Comparison of ENCODE assay signal across 21 mouse cellular contexts in the genomic region with DNA sequence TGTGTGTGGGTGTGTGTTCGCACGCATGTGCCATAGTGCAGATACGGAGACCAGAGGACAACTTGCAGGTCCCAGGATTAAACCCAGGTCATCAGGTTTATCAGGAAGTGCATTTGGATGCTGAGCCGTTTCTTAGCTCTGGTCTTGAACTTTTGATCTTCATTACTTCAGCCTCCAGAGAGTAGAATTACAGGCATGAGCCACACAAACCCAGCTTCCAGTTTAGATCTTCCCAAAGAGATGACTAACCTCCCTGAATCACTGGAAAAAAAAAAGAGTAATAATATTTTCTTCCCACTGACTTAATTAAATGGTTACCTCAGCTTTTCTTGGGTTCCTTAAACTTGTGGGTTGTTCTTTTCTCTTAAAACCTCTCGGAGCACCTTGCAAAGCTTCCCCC. TPM values are rescaled to one million over a fixed set of nuclear protein-coding genes. Genes with fewer than 3 reads are reported as not detected.
A peak's percentile ranks its signal among the peaks of the same experiment; 100 is the strongest.
DNase-seq lines count a peak whose midpoint lies in the region; ATAC-seq lines count a peak whose summit lies in the region.
"Had no signal": no experiment of that assay in that cellular context is flagged by ENCODE, and none has a peak within 500 bp of the region (broad histone marks: within the 10 kb centered on the region; RNA-seq: fewer than 3 reads in every experiment).

No protein-coding gene starts in this region.

- H3K27ac ChIP-seq in forebrain, embryonic 15.5 days (replicated peaks), result no peak overlapping the region

- H3K36me3 ChIP-seq in forebrain, embryonic 15.5 days, result no peaks in the 10 kb centered on the region
- H3K36me3 ChIP-seq: G1E had no signal

- H3K4me3 ChIP-seq in forebrain, embryonic 15.5 days, result no peak overlapping the region

- H3K9ac ChIP-seq in forebrain, embryonic 15.5 days (replicated peaks), result no peak overlapping the region

- DNase-seq in 3T3-L1 (ENCODE audit: low read depth, low spot score), result peak; percentile 58
- peak; percentile 53 for DNase-seq in NIH3T3 (ENCODE audit: low read depth)
- DNase-seq in left cerebral cortex, adult 11 months (ENCODE audit: low spot score), result no peak
- DNase-seq: adrenal gland, adult 2 months; adrenal gland, adult 8-10 months; adrenal gland, postnatal 10 days; adrenal gland, postnatal 14 days; adrenal gland, postnatal 25 days; adrenal gland, postnatal 36 days; B cell, adult 2 months; cerebellum, adult 11 months; cerebellum, adult 11-12 months; cerebellum, adult 18-20 months; cerebellum, adult 2 months; cerebellum, adult 8-10 months had no signal

- no peak overlapping the region for H3K4me2 ChIP-seq in forebrain, embryonic 15.5 days (replicated peaks)

- ATAC-seq in forebrain, embryonic 15.5 days (replicated peaks), result no peak
- ATAC-seq: activated CD4-positive, CD25-positive, alpha-beta regulatory T cell, adult 4 months; CD4-positive, CD25-positive, alpha-beta regulatory T cell, adult 4 months; Patski had no signal

- peaks cover 4% of the 10 kb centered on the region for H3K4me1 ChIP-seq in forebrain, embryonic 15.5 days

- WGBS in forebrain, embryonic 15.5 days, result 91% methylated on average over 5 of the region's 5 CpGs

- no peaks in the 10 kb centered on the region for H3K27me3 ChIP-seq in forebrain, embryonic 15.5 days
- H3K27me3 ChIP-seq: CH12.LX, Patski had no signal

- no peaks in the 10 kb centered on the region for H3K9me3 ChIP-seq in forebrain, embryonic 15.5 days
- H3K9me3 ChIP-seq: G1E had no signal

RNA-seq across cellular contexts. Expression of a gene that starts 8.6 kb away (rescaled TPM):
- 4.2 and 4.5 TPM in 2 replicates for polyA plus RNA-seq in forebrain, embryonic 15.5 days (2015; fragmentation: Nextera tagmentation; extraction: Ambion mirVana)

RNA-seq across cellular contexts. Expression of a gene that starts 11.3 kb away (rescaled TPM):
- polyA plus RNA-seq in forebrain, embryonic 15.5 days (2015; fragmentation: Nextera tagmentation; extraction: Ambion mirVana), result 8.2 and 8.3 TPM in 2 replicates
